Mouse (Mus musculus): ENCODE results near the gene Mcoln1. TPM values are rescaled to one million over a fixed set of nuclear protein-coding genes. Genes with fewer than 3 reads are reported as not detected.

Mcoln1 gene
- polyA plus RNA-seq, 1 experiment from 2014 or later, result 55.2 TPM

DNA sequence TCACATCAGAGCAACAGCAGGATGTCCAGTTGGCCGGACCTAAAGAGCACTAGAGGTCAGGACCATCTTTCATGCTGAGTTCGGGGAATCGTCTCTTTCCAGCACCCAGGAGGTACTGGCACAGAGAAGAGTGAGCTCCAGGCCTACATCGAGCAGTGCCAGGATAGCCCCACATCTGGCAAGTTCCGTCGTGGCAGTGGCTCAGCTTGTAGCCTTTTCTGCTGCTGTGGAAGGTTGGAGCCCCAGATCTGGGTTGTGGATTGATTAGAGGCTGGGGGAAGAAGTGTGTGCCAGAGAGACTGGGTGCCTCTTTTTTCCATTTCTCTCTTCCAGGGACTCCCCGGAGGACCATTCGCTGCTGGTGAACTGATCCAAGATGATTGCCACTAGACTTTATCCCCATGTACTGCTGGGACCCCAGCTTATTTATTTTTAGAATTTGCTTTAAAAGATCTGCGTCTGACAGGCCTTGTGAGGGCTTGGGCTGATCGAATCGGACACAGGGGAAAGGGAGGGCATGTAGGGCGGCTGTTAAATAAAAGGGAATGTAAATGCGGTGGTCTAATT is 14.5 kb downstream of the Mcoln1 start:
- Histone ChIP-seq H3K4me3 (peak overlapping the region; percentile 77), H3K4me1 (peaks cover 10% of the 10 kb centered on the region; the same call in 1 of the 2 replicates), H3K9me3 (no peaks in the 10 kb centered on the region), H3K27ac (peak overlapping the region; percentile 87), H3K36me3 (peaks cover 47% of the 10 kb centered on the region), H3K27me3 (ENCODE audit: insufficient read depth, poor library complexity, severe bottlenecking) (no peaks in the 10 kb centered on the region)
- DNase-seq (ENCODE audit: low spot score), result no peak
- 34% methylated on average over 13 of the region's 13 CpGs for WGBS

DNA sequence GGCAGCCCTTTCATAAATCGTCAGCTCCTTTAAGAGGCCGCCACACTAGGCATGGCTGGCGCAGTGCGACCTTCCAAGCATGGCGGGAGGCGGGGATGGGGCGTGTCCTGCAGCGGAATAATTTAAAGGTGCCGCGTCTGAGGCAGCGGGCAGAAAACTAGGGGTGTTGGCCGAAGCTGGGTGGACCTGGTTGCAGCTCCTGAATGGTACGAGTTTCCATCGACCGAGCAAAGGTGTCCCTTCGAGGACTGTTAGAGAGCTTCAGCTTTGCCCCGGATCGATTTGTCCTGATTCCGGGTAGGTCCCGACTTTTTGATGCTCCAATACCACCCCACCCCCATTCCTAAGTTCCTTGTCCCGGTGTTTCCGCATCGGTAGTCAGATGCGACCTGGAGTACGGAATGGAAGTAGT is 15.0 kb downstream of the Mcoln1 start, which contains the start of gene Pnpla6:
Gene Pnpla6 (plus strand): TSS at position 125 of the 412 bp plus-strand sequence.
- Histone ChIP-seq H3K36me3 (peaks cover 42% of the 10 kb centered on the region), H3K4me1 (peaks cover 10% of the 10 kb centered on the region; the same call in 1 of the 2 replicates), H3K9me3 (no peaks in the 10 kb centered on the region), H3K27ac (peak within 1 kb of the TSS; percentile 87), H3K4me3 (peak within 1 kb of the TSS; percentile 77), H3K27me3 (ENCODE audit: insufficient read depth, poor library complexity, severe bottlenecking) (no peaks in the 10 kb centered on the region)
- peak; percentile 95 for DNase-seq (ENCODE audit: low spot score)
- WGBS, result under 1% methylated on average over 25 of the region's 25 CpGs

DNA sequence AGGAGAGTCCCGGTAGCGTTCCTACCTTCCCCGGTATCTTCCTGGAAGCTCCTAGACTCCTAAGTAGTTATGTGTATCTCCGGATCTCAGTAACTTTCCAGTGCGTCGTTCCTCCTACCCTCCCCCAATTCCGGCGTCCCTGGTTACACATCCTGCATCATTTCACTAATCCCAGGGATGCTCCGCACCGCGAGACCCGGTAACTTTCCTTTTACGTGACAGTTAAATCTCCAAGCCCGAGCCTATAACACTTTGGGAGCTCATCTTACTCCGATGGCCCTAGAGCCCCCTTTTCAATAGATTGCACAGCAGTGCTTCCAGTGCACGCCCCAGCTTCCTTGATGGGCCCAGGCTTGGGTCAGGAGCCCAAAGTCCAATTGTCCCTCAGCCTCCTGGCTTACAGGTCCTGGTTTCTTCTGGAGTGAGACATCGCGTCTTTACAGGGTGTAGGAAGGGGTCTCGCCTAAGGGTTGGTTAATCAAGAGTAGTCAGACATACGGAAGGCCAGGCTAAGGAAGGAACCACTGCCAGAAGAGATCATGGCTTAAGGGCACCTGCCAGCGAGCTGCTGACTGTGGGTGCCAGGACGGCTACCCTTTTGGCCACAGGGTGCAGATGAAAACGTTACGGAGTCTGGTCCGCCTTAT is 15.6 kb downstream of the Mcoln1 start:
- H3K27ac ChIP-seq, result peak overlapping the region; percentile 87
- H3K27me3 ChIP-seq (ENCODE audit: insufficient read depth, poor library complexity, severe bottlenecking), result no peaks in the 10 kb centered on the region
- H3K4me3 ChIP-seq, result peak overlapping the region; percentile 77
- WGBS, result under 1% methylated on average over 25 of the region's 25 CpGs
- no peaks in the 10 kb centered on the region for H3K9me3 ChIP-seq
- no peak for DNase-seq (ENCODE audit: low spot score)
- H3K36me3 ChIP-seq, result peaks cover 36% of the 10 kb centered on the region
- peaks cover 10% of the 10 kb centered on the region; the same call in 1 of the 2 replicates for H3K4me1 ChIP-seq

- H3K4me1 ChIP-seq, result peaks cover 10% of the 10 kb centered on the region; the same call in 1 of the 2 replicates
- peak overlapping the region; percentile 77 for H3K4me3 ChIP-seq
- peaks cover 35% of the 10 kb centered on the region for H3K36me3 ChIP-seq
- under 1% methylated on average over 36 of the region's 36 CpGs for WGBS
- DNase-seq (ENCODE audit: low spot score), result peak; percentile 99
- peak overlapping the region; percentile 87 for H3K27ac ChIP-seq
- no peaks in the 10 kb centered on the region for H3K9me3 ChIP-seq
- no peaks in the 10 kb centered on the region for H3K27me3 ChIP-seq (ENCODE audit: insufficient read depth, poor library complexity, severe bottlenecking)
Measured at GRCm38 (mm10) chr8:3516450-3517116, 16.3 kb downstream of the Mcoln1 start.

- 4% methylated on average over 16 of the region's 16 CpGs for WGBS
- DNase-seq (ENCODE audit: low spot score), result no peak
Measured at GRCm38 (mm10) chr8:3517117-3517495, 16.8 kb downstream of the Mcoln1 start.

GRCm38 (mm10) chr8:3522007-3522697 is 21.9 kb downstream of the Mcoln1 start:
- no peak overlapping the region for H3K4me3 ChIP-seq
- DNase-seq (ENCODE audit: low spot score), result no peak
- no peak overlapping the region for H3K27ac ChIP-seq
- H3K4me1 ChIP-seq, result peaks cover under 1% of the 10 kb centered on the region; the same call in 1 of the 2 replicates
- H3K36me3 ChIP-seq, result peaks cover 46% of the 10 kb centered on the region
- H3K27me3 ChIP-seq (ENCODE audit: insufficient read depth, poor library complexity, severe bottlenecking), result no peaks in the 10 kb centered on the region
- H3K9me3 ChIP-seq, result no peaks in the 10 kb centered on the region
- 83% methylated on average over 13 of the region's 13 CpGs for WGBS

More at GRCm38 (mm10) chr8:3517117-3517495, 16.8 kb downstream of the Mcoln1 start:
- Histone ChIP-seq H3K36me3 (peaks cover 34% of the 10 kb centered on the region), H3K27ac (peak overlapping the region; percentile 87), H3K4me3 (peak overlapping the region; percentile 77), H3K4me1 (peaks cover 10% of the 10 kb centered on the region; the same call in 1 of the 2 replicates), H3K27me3 (ENCODE audit: insufficient read depth, poor library complexity, severe bottlenecking) (no peaks in the 10 kb centered on the region), H3K9me3 (no peaks in the 10 kb centered on the region)

DNA sequence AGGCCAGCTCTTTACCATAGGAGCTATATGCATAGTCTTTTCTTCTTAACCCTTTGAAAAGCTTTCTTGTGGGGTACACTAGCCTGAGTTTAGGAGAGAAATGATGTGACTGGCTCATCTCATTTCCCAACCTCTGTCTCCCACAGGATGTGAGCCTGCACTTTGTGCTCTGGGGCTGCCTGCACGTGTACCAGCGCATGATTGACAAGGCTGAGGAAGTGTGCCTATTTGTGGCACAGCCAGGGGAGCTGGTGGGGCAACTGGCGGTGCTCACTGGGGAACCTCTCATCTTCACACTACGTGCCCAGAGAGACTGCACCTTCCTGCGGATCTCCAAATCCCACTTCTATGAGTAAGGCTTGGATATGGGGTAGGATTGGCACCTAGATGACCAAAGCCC is 30.6 kb downstream of the Mcoln1 start:
- no peak overlapping the region for H3K4me3 ChIP-seq
- no peaks in the 10 kb centered on the region for H3K4me1 ChIP-seq
- H3K27ac ChIP-seq, result no peak overlapping the region
- H3K36me3 ChIP-seq, result peaks cover 33% of the 10 kb centered on the region
- no peaks in the 10 kb centered on the region for H3K27me3 ChIP-seq (ENCODE audit: insufficient read depth, poor library complexity, severe bottlenecking)
- no peaks in the 10 kb centered on the region for H3K9me3 ChIP-seq
- WGBS, result 75% methylated on average over 5 of the region's 5 CpGs
- peak; percentile 70 for DNase-seq (ENCODE audit: low spot score)

DNA sequence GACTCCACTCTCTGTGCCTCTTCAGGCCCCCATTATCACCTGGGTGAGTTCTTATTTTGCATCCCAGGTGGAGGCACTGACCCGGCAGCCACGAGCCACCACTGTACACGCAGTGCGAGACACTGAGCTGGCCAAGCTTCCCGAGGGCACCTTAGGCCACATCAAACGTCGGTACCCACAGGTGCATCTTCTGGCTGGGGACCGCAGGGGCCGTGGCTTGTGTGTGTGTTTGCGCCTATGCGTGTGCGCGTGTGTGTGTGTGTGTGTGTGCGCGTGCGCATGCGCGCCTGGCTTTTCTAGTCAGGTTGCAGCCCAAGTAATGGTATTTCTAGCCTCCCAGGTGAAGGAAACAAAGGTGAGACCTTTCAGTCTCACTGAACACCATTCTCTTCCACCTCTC is 31.7 kb downstream of the Mcoln1 start:
- Histone ChIP-seq H3K9me3 (no peaks in the 10 kb centered on the region), H3K4me1 (no peaks in the 10 kb centered on the region), H3K27ac (no peak overlapping the region), H3K27me3 (ENCODE audit: insufficient read depth, poor library complexity, severe bottlenecking) (no peaks in the 10 kb centered on the region), H3K4me3 (no peak overlapping the region), H3K36me3 (peaks cover 35% of the 10 kb centered on the region)
- 95% methylated on average over 18 of the region's 18 CpGs for WGBS
- DNase-seq (ENCODE audit: low spot score), result peak; percentile 70

DNA sequence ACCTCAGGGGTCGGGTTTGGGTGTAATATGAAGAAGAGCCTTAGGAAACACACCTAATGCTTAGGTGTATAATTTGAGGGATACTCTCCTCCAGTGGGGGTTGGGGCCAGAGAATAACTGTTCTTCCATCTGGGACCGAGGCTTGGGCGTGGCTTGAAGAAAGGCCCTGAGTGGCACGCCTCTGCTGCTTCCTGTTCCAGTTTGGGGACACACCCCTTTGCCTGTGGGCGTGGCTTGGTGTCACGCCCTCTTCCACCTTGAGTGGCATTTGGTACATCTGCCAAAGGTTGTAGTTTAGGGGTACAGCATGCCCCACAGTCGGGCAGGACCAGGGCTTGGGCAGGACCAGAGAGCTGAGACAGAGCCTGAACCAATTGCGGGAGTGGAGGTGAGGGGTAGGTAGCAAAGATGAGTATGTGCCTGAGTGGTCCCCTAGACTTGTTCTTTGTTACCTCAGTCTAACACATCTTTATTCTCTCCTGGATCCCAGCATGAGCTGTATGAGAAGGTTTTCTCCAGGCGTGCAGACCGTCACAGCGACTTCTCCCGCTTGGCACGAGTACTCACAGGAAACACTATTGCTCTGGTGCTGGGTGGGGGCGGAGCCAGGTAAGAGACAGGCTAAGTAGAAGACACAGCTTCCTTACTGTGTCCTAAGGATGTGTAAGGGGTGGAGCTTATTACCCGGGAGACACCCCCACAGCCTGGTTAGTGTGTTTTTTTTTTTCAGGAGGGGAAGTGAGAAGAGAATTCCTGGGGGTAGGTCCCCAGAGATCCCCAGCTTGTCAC is 36.0 kb downstream of the Mcoln1 start:
- no peak for DNase-seq (ENCODE audit: low spot score)
- 49% methylated on average over 15 of the region's 15 CpGs for WGBS
- Histone ChIP-seq H3K4me3 (no peak overlapping the region), H3K27ac (no peak overlapping the region), H3K27me3 (ENCODE audit: insufficient read depth, poor library complexity, severe bottlenecking) (no peaks in the 10 kb centered on the region), H3K9me3 (no peaks in the 10 kb centered on the region), H3K36me3 (peaks cover 63% of the 10 kb centered on the region), H3K4me1 (no peaks in the 10 kb centered on the region)

GRCm38 (mm10) chr8:3536940-3537339 is 36.7 kb downstream of the Mcoln1 start:
- DNase-seq (ENCODE audit: low spot score), result no peak
- H3K27ac ChIP-seq, result no peak overlapping the region
- 93% methylated on average over 9 of the region's 9 CpGs for WGBS
- no peak overlapping the region for H3K4me3 ChIP-seq
- no peaks in the 10 kb centered on the region for H3K9me3 ChIP-seq
- no peaks in the 10 kb centered on the region for H3K27me3 ChIP-seq (ENCODE audit: insufficient read depth, poor library complexity, severe bottlenecking)
- H3K36me3 ChIP-seq, result peaks cover 60% of the 10 kb centered on the region
- H3K4me1 ChIP-seq, result no peaks in the 10 kb centered on the region

GRCm38 (mm10) chr8:3537666-3538065 is 37.4 kb downstream of the Mcoln1 start:
- DNase-seq (ENCODE audit: low spot score), result peak; percentile 72
- no peak overlapping the region for H3K27ac ChIP-seq
- WGBS, result 95% methylated on average over 26 of the region's 26 CpGs
- no peaks in the 10 kb centered on the region for H3K4me1 ChIP-seq
- no peak overlapping the region for H3K4me3 ChIP-seq
- no peaks in the 10 kb centered on the region for H3K9me3 ChIP-seq
- H3K27me3 ChIP-seq (ENCODE audit: insufficient read depth, poor library complexity, severe bottlenecking), result no peaks in the 10 kb centered on the region
- H3K36me3 ChIP-seq, result peaks cover 61% of the 10 kb centered on the region

DNA sequence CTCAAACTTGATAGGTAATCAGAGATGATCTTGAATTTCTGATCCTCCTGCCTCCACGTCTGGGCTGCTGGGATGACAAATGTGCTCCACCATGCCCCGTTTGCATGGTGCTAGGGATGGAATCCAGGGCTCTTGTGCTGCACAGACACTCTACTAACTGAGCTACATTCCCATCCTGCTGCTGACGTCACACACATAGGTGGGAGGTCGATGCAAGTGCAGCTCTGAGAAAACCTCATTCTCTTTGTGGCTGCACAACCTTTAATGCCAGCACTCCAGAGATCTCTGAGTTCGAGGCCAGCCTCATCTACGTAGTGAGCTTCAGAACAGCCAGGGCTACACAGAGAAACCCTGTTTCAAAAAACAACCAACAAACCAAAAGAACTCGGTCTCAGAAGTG is 38.9 kb downstream of the Mcoln1 start:
- Histone ChIP-seq H3K36me3 (peaks cover 75% of the 10 kb centered on the region), H3K9me3 (no peaks in the 10 kb centered on the region), H3K4me3 (no peak overlapping the region), H3K4me1 (no peaks in the 10 kb centered on the region), H3K27ac (no peak overlapping the region), H3K27me3 (ENCODE audit: insufficient read depth, poor library complexity, severe bottlenecking) (no peaks in the 10 kb centered on the region)
- 84% methylated on average over 7 of the region's 7 CpGs for WGBS
- DNase-seq (ENCODE audit: low spot score), result peak; percentile 63
